Mouse (Mus musculus) small intestine, adult 2 months (tissue): ENCODE measurements around the gene Agrp. TPM values are rescaled to one million over a fixed set of nuclear protein-coding genes. Genes with fewer than 3 reads are reported as not detected.
A peak's percentile ranks its signal among the peaks of the same experiment; 100 is the strongest.
"Not testable (repeated sequence)": the region's sequence is repeated elsewhere in the genome, so short reads cannot be mapped to it uniquely, and the experiment has no call there.

ENCODE experiments used
- H3K27ac ChIP-seq: fragments of 200-500 bp; 2 replicates; pipeline ENCODE4 v1.5.1; 2012; ENCODE audit warnings: low read depth, low read length, control low read depth, inconsistent platforms; ENCODE audit not compliant: insufficient read depth
- H3K27me3 ChIP-seq: fragments of 200-500 bp; 2 replicates; pipeline ENCODE4 v1.6.1; 2012; ENCODE audit warnings: mild to moderate bottlenecking, moderate library complexity, low read length, inconsistent platforms; ENCODE audit not compliant: control insufficient read depth, insufficient read depth
- H3K36me3 ChIP-seq: fragments of 200-500 bp; 2 replicates; pipeline ENCODE4 v1.6.1; 2012; ENCODE audit warnings: mild to moderate bottlenecking, low read length, control low read depth, inconsistent platforms; ENCODE audit not compliant: control insufficient read depth, insufficient read depth
- H3K4me1 ChIP-seq: fragments of 200-500 bp; 2 replicates; pipeline ENCODE4 v1.6.1; 2012; ENCODE audit warnings: low read length, inconsistent platforms, mixed read lengths; ENCODE audit not compliant: control insufficient read depth, insufficient read depth, insufficient read length
- H3K4me3 ChIP-seq: fragments of 200-500 bp; 2 replicates; pipeline ENCODE4 v1.5.1; 2012; ENCODE audit warnings: low read depth, mild to moderate bottlenecking, control low read depth, inconsistent platforms, low read length, moderate library complexity
- CTCF ChIP-seq: fragments of 200-500 bp; IDR thresholded peaks from 2 replicates; pipeline ENCODE4 v1.5.1; 2012; ENCODE audit warnings: low read depth, mild to moderate bottlenecking, control low read depth, inconsistent platforms, low read length, moderate library complexity, mixed read lengths; ENCODE audit not compliant: insufficient replicate concordance, insufficient read length; ENCODE audit errors: extremely low read depth
- POLR2A ChIP-seq: fragments of 200-500 bp; IDR thresholded peaks from 2 replicates; pipeline ENCODE4 v1.6.1; 2012; ENCODE audit warnings: low read depth, mild to moderate bottlenecking, control low read depth, inconsistent platforms, low read length, moderate library complexity
- WGBS: fragments of 180-500 bp; shearing (Covaris S2); methylation state at CpG from one replicate; pipeline ENCODE4 v1.1.7; 2018; 5-methylcytosine and 5-hydroxymethylcytosine counted together
- polyA plus RNA-seq: library from polyadenylated mRNA; depleted of rRNA; stranded (reverse); fragments of >200 nt; gene quantifications from 2 replicates; pipeline ENCODE4 v1.2.3, GENCODE M21; 2012

Gene Agrp
- polyA plus RNA-seq, 1 experiment = 0.35 TPM

DNA sequence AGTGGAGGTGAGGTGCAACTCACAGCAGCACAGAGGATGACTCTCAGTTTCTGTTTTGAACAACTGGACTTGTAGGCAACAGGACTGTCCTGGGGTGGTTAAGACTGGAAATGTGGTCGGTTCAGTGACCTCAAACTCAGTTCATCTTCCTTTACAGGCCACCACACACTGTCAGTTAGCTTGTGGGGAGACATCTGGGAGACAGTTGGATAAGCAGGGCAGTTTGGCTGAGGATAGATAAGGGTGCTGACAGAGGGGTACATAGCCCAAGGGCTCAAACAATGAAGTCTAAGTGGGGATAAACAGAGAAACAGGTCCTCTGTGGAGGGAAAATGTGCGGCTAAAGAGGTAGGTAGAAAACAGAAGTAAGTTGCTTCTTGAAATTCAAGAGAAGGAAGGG, 27.8 kb downstream of the Agrp start:
- 71% methylated on average over 2 of the region's 2 CpGs for WGBS

DNA sequence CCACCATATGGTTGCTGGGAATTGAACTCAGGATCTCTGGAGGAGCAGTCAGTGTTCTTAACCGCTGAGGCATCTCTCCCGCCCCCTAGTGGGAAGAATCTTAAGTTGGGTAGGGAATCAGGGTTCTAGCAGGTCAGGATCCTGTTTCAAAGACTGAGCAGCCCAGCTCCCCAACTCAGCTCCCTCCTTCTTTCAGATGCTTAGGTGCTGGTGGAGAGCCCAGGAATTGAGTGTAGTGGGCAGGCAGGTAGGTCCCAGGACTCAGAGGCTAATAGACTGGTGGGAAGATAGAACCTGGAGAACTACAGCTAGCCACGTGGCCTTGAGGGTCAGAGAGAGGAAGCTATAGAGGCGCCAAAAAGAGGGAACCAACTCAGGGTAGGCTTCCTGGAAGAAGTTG, 29.5 kb downstream of the Agrp start:
- TF ChIP-seq POLR2A = no peak
- TF ChIP-seq CTCF = peak; percentile 43; the same call in 1 of the 2 replicates
- peaks cover 10% of the 10 kb centered on the region for H3K4me1 ChIP-seq
- H3K27ac ChIP-seq = no peak overlapping the region
- no peaks in the 10 kb centered on the region for H3K27me3 ChIP-seq
- no peak overlapping the region for H3K4me3 ChIP-seq
- no peaks in the 10 kb centered on the region for H3K36me3 ChIP-seq
- WGBS = 49% methylated on average over 4 of the region's 4 CpGs

More for the DNA sequence above, 27.8 kb downstream of the Agrp start:
- TF ChIP-seq POLR2A (no peak), CTCF (no peak)
- H3K27me3 ChIP-seq = peaks cover 7% of the 10 kb centered on the region; the same call in 1 of the 2 replicates
- no peak overlapping the region for H3K27ac ChIP-seq
- H3K4me3 ChIP-seq = no peak overlapping the region
- no peaks in the 10 kb centered on the region for H3K36me3 ChIP-seq
- H3K4me1 ChIP-seq = peaks cover 15% of the 10 kb centered on the region

- WGBS = 9% methylated on average over 10 of the region's 10 CpGs
- H3K27me3 ChIP-seq = no peaks in the 10 kb centered on the region
- peaks cover 10% of the 10 kb centered on the region for H3K4me1 ChIP-seq
- no peaks in the 10 kb centered on the region for H3K36me3 ChIP-seq
- no peak overlapping the region for H3K27ac ChIP-seq
- TF ChIP-seq CTCF (no peak), POLR2A (no peak)
- peak overlapping the region; percentile 90 for H3K4me3 ChIP-seq
Observed at GRCm38 (mm10) chr8:105607062-105607461, 30.1 kb downstream of the Agrp start.

DNA sequence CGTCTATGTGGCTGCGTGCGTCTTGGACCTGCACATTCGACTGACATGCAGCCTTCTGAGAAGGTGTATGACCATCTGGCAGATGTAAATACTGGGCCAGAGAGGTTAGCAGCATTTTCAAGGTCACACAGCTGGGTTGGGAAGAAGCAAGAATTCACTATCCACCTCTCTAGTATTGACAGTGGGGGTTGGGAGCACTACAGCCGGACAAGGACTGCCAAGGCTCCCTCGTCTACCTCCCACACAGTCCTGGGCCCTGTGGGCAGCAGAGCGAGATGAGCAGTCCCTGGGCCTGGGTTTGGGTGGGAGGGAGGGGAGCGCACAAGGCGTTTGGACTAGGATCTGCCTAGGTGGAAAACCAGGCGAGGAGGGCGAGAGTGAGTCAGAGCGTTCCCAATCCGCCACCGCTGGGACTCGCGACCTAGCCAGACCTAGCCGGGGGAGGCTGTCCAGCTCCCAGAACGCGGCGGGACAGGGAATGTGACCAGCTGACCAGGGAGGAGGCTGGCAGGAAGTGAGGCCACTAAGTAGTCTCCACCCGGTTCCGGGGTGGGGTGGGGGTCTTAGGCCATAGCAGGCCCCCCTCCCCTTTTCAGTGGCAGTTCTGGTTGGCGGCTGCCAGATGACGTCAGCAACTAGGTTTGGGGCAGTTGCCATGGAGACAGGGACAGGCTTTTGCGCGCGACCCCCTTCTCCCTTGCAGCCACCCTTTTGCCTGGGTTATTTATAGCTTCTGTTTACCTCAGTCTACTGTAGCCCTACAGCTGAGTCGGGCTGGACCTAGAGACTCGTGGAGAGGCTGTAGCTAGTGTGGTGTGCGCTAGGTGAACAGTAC, 30.8 kb downstream of the Agrp start:
- Histone ChIP-seq H3K4me1 (peaks cover 10% of the 10 kb centered on the region), H3K4me3 (peak overlapping the region; percentile 90), H3K27ac (peak overlapping the region; percentile 58), H3K36me3 (no peaks in the 10 kb centered on the region), H3K27me3 (no peaks in the 10 kb centered on the region)
- TF ChIP-seq CTCF (no peak), POLR2A (no peak)
- WGBS = 2% methylated on average over 30 of the region's 30 CpGs

- Histone ChIP-seq H3K36me3 (no peaks in the 10 kb centered on the region), H3K27me3 (no peaks in the 10 kb centered on the region), H3K4me3 (peak overlapping the region; percentile 90), H3K27ac (peak overlapping the region; percentile 72), H3K4me1 (peaks cover 10% of the 10 kb centered on the region)
- WGBS = under 1% methylated on average over 39 of the region's 39 CpGs
- TF ChIP-seq POLR2A = no peak
- TF ChIP-seq CTCF = no peak; the same call in 1 of the 2 replicates
Observed at GRCm38 (mm10) chr8:105605491-105606188, 31.6 kb downstream of the Agrp start.

- H3K4me3 ChIP-seq = peak within 1 kb of the TSS; percentile 90
- TF ChIP-seq CTCF (peak; percentile 60; the same call in 1 of the 2 replicates), POLR2A (peak; percentile 53; the same call in 1 of the 2 replicates)
- peak within 1 kb of the TSS; percentile 72 for H3K27ac ChIP-seq
- no peaks in the 10 kb centered on the region for H3K36me3 ChIP-seq
- under 1% methylated on average over 37 of the region's 42 CpGs for WGBS
- no peaks in the 10 kb centered on the region for H3K27me3 ChIP-seq
- peaks cover 10% of the 10 kb centered on the region for H3K4me1 ChIP-seq
Observed at GRCm38 (mm10) chr8:105604804-105605381, 32.3 kb downstream of the Agrp start, which contains the start of gene Ripor1. TSS of gene Ripor1 (plus strand) at chr8:105605255.

DNA sequence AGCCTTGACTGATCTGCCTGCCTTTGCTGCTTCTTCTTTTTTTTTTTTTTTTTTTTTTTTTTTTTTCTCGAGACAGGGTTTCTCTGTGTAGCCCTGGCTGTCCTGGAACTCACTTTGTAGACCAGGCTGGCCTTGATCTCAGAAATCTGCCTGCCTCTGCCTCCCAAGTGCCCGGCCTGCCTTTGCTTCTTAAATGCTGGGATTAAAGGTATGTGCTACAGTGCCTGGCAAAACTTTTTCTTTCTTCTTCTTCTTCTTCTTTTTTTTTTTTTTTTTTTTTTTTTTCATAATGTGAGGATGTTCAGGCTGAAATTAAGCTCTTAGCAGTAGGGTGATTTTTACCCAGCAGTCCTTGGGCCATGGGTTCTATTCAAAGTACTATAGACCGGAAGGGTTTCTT, 34.7 kb downstream of the Agrp start:
- not testable (repeated sequence) for H3K4me1 ChIP-seq, H3K36me3 ChIP-seq, H3K4me3 ChIP-seq, H3K27ac ChIP-seq, H3K27me3 ChIP-seq
- WGBS = 73% methylated on average over 3 of the region's 3 CpGs
